Mouse (Mus musculus) lung, postnatal 4 days (tissue): ENCODE results near the gene Zbtb7b.
A peak's percentile ranks its signal among the peaks of the same experiment; 100 is the strongest.

ENCODE experiments used
- DNase-seq, 2 experiments: peaks; one replicate each; pipeline ENCODE4 v3.0.0; 2021

Gene Zbtb7b

GRCm38 (mm10) chr3:89336529-89336928, 58.0 kb downstream of the Zbtb7b start:
- no peak for DNase-seq

DNA sequence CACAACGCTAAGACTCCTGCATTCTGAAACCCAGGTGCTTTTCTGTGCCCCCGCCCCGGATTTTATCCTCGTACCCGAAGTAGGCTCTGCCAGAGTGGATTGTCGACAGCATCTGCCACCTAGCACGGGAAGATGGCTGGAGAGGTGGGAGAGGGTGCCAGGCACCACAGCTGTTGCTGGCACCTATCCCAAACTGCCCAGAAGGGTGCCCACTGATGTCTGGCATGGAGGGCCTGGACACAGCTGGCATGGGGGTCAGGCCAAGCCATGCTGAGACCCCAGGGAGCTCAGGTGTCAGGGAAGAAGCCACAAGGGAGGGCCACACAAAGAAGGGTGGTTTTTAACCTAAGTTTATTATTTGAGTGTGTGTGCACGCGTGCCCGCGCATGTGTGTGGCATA, 61.5 kb downstream of the Zbtb7b start:
- no peak for DNase-seq

DNA sequence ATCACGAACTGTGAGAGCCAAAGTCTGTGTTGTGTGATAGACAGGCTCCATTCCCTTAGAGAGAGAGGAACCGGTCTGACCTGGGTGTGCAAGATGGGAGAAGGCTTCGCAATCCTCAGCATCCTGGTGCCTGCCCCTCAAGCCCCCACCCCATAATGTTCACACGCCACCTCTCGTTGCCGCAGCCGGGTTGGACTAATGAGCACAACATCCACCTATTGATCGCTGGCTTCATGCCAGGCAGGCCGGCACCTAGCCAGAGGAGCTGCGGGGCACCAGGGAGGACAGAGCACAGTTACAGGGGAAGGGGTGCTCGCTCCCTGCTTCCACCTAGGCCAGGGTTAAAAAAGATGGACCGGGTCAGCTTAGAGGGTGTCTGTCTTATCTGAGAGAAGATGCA, 62.1 kb downstream of the Zbtb7b start:
- DNase-seq: no peak

DNA sequence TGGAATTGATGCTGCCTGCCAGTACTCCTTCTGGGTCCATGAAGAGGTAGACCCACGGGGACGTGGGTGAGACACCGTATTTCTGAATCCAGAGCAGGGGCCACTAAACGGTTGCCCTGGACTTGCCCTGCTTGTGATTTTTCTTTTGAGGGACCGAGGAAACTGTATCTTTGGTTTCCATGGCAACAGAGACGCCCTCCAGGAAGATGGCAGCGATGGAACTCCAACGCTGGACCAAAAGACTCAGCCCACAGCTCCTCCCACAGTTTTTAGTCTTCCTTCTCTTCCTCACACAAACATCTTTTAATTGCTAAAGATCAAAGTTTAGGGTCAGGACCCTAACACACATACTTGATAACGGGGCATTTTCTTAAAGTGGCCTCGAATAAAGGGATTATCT, 62.6 kb downstream of the Zbtb7b start:
- DNase-seq: no peak

- no peak for DNase-seq
Observed at GRCm38 (mm10) chr3:89331561-89331960, 63.0 kb downstream of the Zbtb7b start.

DNA sequence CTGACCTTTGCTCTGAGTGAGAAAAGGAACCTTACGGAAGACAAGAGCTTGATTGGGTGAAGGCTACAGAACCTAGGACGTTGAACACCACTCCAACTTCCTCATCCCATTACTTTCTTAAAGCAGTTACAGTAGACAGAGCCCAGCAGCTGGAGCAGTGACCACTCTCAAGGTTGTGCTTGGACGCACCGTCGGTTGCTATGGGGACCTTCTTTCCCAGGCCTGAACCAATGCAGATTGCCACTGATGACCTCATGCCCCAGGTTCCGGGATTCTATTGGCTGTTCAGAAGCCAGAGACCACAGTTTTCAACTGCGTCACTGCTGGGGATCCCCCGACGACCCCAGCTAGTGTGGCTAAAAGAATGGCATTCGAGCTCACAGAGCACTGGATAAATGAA, 63.6 kb downstream of the Zbtb7b start:
- DNase-seq: peak in 1 of 2 experiments; percentile 27

DNA sequence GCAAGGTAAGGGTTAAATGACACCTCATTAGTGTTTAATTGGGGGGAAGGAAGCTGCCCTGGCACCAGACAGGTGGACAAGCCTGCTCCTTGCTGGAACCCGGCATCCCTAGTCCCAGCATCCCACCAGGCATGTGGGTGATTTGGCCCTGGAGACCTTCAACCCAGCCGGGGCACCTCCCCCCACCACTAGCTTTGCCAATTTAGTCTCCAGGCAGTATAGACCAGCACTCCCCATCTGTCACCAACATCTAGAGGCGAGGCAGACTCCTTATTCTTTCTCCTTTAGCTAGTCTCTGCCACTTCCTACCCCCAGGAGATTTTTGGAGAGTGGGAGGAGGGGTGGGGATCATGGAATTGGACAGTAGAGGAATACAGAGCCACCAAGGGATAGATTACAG, 64.2 kb downstream of the Zbtb7b start:
- no peak for DNase-seq

DNA sequence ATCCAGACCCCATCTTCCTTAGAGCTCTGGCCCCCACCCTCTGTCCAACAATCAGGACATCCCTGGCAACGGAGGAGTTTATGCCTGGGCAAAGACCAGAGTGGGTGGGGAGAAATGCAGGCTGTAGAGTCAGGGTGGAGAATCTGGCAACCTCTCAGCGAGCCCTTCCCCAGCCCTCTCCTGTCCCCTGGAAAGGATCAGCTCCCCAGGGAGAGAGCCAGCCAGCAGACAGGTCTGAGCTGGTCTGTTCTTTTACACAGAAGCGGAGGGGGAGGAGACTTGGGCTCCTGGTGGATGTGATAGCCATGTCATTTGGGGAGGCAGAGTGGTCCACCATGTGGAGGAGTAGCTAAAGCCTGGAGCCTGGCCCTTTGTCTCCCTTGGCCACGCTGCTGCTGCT, 66.0 kb downstream of the Zbtb7b start:
- peak in 1 of 2 experiments; percentile 20 for DNase-seq
